Mouse (Mus musculus) neural tube, embryonic 10.5 days (tissue): Measurements from ENCODE around the gene Tk1.
"Not testable (repeated sequence)": the region's sequence is repeated elsewhere in the genome, so short reads cannot be mapped to it uniquely, and the experiment has no call there.

Source experiments
- DNase-seq: peaks from one replicate; pipeline ENCODE4 v3.0.0-alpha.2; 2017; ENCODE audit warnings: low spot score; ENCODE audit errors: extremely low spot score

Gene Tk1

GRCm38 (mm10) chr11:117792281-117792888 lies 33.5 kb downstream of the Tk1 start:
- peak; percentile 40 for DNase-seq

- no peak for DNase-seq
These were observed 34.5 kb downstream of the Tk1 start for GRCm38 (mm10) chr11:117791441-117791761.

- peak; percentile 22 for DNase-seq
These were observed 35.0 kb downstream of the Tk1 start for GRCm38 (mm10) chr11:117790703-117791440.

- DNase-seq = peak; percentile 77
These were observed 35.6 kb downstream of the Tk1 start for GRCm38 (mm10) chr11:117790286-117790685.

- not testable (repeated sequence) for DNase-seq
These were observed 37.4 kb downstream of the Tk1 start for GRCm38 (mm10) chr11:117788481-117788880.

- DNase-seq = peak; percentile 54
These were observed 39.6 kb downstream of the Tk1 start for GRCm38 (mm10) chr11:117786294-117786693.

- peak; percentile 32 for DNase-seq
These were observed 42.1 kb downstream of the Tk1 start for GRCm38 (mm10) chr11:117783683-117784309.

GRCm38 (mm10) chr11:117783089-117783488 lies 42.8 kb downstream of the Tk1 start:
- peak; percentile 82 for DNase-seq

GRCm38 (mm10) chr11:117782705-117783034 lies 43.2 kb downstream of the Tk1 start:
- DNase-seq = no peak

- no peak for DNase-seq
These were observed 43.7 kb downstream of the Tk1 start, which contains the start of the genes Tmc8 and Tmc6 for GRCm38 (mm10) chr11:117781993-117782704. Gene Tmc8 (plus strand): TSS chr11:117782076. Gene Tmc6 (minus strand): TSS chr11:117782198.

GRCm38 (mm10) chr11:117781199-117781821 lies 44.6 kb downstream of the Tk1 start:
- DNase-seq = peak; percentile 38

- peak; percentile 71 for DNase-seq
These were observed 45.2 kb downstream of the Tk1 start for GRCm38 (mm10) chr11:117780582-117781111.

- no peak for DNase-seq
These were observed 45.7 kb downstream of the Tk1 start for GRCm38 (mm10) chr11:117780199-117780515.

GRCm38 (mm10) chr11:117779434-117780198 lies 46.3 kb downstream of the Tk1 start:
- peak; percentile 80 for DNase-seq

GRCm38 (mm10) chr11:117778851-117779433 lies 47.0 kb downstream of the Tk1 start:
- peak; percentile 43 for DNase-seq

GRCm38 (mm10) chr11:117778031-117778430 lies 47.9 kb downstream of the Tk1 start:
- no peak for DNase-seq

- no peak for DNase-seq
These were observed 48.8 kb downstream of the Tk1 start for GRCm38 (mm10) chr11:117777111-117777510.

GRCm38 (mm10) chr11:117776085-117776792 lies 49.7 kb downstream of the Tk1 start:
- DNase-seq = no peak

GRCm38 (mm10) chr11:117775540-117775939 lies 50.4 kb downstream of the Tk1 start:
- DNase-seq = no peak

- no peak for DNase-seq
These were observed 51.0 kb downstream of the Tk1 start for GRCm38 (mm10) chr11:117774925-117775324.
